Mouse (Mus musculus): ENCODE results near the gene Hpcal1.
"Not testable (repeated sequence)": the region's sequence is repeated elsewhere in the genome, so short reads cannot be mapped to it uniquely, and the experiment has no call there.

The Hpcal1 gene

GRCm38 (mm10) chr12:17779093-17779492 lies 88.4 kb downstream of the Hpcal1 start:
- DNase-seq (ENCODE audit: low spot score) = no peak

DNA sequence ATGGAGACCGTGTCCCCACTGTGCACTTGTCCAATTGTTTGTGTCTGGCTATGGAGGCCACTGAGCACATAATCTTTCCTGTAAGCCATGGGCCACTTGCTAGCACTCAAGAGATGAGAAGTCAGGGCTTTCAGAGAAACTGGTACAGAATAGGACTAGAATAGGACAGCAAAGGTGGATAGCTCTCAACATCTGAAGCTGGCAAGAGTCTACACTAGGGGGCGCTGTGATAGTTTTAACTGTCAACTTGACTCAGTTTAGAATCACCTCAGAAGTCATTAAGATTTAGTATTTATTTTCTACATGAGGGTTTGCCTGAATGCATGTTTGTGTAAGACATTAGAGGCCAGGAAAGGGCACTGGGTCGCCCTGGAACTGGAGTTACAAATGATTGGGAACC lies 98.8 kb downstream of the Hpcal1 start:
- no peak for DNase-seq (ENCODE audit: low spot score)

- DNase-seq (ENCODE audit: low spot score) = no peak
Measured at GRCm38 (mm10) chr12:17791111-17791510, 100.5 kb downstream of the Hpcal1 start.

- no peak for DNase-seq (ENCODE audit: low spot score)
Measured at GRCm38 (mm10) chr12:17792756-17793155, 102.1 kb downstream of the Hpcal1 start.

DNA sequence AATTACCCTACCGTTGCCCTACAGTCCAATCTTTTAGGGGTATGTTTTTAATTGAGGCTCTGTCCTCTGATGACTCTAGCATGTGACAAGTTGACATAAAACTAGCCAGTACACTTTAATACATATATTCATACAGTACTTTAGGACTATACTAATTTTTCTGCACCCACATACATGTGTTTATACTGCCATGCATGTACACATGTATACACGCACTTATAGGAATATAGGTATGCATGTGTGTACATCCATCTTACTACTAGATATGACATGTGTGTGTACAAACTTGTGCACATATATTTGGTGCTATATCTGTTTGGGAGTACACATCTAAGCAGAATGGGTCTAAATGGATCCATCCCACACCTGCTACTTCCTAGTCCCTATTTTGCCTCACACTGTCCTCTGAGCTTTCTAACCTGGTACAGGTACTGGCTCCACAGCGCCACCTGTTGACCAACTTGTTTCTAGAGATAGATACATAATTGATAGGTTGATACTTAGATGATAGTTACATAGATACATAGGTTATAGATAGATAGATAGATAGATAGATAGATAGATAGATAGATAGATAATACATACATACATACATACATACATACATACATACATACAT lies 105.1 kb downstream of the Hpcal1 start:
- peak; percentile 77 for DNase-seq (ENCODE audit: low spot score)

DNA sequence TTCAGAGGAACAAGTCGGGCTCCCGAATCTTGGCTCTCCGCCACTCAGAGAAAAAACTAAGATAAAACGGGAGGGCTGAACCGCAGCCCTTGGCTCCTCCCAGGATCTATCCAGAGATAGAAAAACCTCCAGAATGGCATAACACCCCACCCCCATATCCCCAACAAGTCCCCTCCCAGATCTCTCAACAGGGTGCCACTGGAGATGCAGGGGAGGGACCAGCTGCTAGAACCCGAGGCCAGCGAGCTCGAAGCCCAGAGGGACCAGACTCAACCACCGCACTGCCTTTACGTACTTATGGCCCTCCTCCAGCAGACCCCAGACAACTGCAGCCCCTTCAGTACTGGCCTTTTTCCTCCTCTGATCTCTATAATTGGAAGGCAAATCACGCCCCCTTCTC lies 107.6 kb downstream of the Hpcal1 start:
- not testable (repeated sequence) for DNase-seq (ENCODE audit: low spot score)

- peak; percentile 85 for DNase-seq (ENCODE audit: low spot score)
Measured at GRCm38 (mm10) chr12:17808542-17808941, 117.9 kb downstream of the Hpcal1 start.

GRCm38 (mm10) chr12:17835279-17835678 lies 144.6 kb downstream of the Hpcal1 start:
- DNase-seq (ENCODE audit: low spot score) = not testable (repeated sequence)

All from embryo, embryonic 10 days (tissue).